Mouse (Mus musculus): ENCODE data around the gene Btnl2.

Btnl2 gene

GRCm38 (mm10) chr17:34354539-34354938, at the start of gene Btnl2:
Gene Btnl2 (plus strand): TSS chr17:34354822.
- DNase-seq (ENCODE audit: low read depth, low spot score) = no peak

GRCm38 (mm10) chr17:34305380-34306030, 49.1 kb upstream of the Btnl2 start, which contains the start of gene H2-Eb1:
Gene H2-Eb1 (plus strand): TSS chr17:34305867.
- DNase-seq (ENCODE audit: low read depth, low spot score) = peak; percentile 79

GRCm38 (mm10) chr17:34306407-34306806, 48.2 kb upstream of the Btnl2 start:
- DNase-seq (ENCODE audit: low read depth, low spot score) = no peak

- no peak for DNase-seq (ENCODE audit: low read depth, low spot score)
These were observed 47.4 kb upstream of the Btnl2 start for GRCm38 (mm10) chr17:34307216-34307615.

GRCm38 (mm10) chr17:34308161-34308560, 46.5 kb upstream of the Btnl2 start:
- no peak for DNase-seq (ENCODE audit: low read depth, low spot score)

GRCm38 (mm10) chr17:34309225-34309624, 45.4 kb upstream of the Btnl2 start:
- DNase-seq (ENCODE audit: low read depth, low spot score) = no peak

- DNase-seq (ENCODE audit: low read depth, low spot score) = peak; percentile 71
These were observed 44.8 kb upstream of the Btnl2 start for GRCm38 (mm10) chr17:34309683-34310385.

GRCm38 (mm10) chr17:34310526-34310925, 44.1 kb upstream of the Btnl2 start:
- peak; percentile 38 for DNase-seq (ENCODE audit: low read depth, low spot score)

GRCm38 (mm10) chr17:34312185-34312584, 42.4 kb upstream of the Btnl2 start:
- DNase-seq (ENCODE audit: low read depth, low spot score) = no peak

- peak; percentile 80 for DNase-seq (ENCODE audit: low read depth, low spot score)
These were observed 41.2 kb upstream of the Btnl2 start for GRCm38 (mm10) chr17:34313393-34313792.

GRCm38 (mm10) chr17:34314286-34314685, 40.3 kb upstream of the Btnl2 start:
- no peak for DNase-seq (ENCODE audit: low read depth, low spot score)

- DNase-seq (ENCODE audit: low read depth, low spot score) = no peak
These were observed 39.1 kb upstream of the Btnl2 start for GRCm38 (mm10) chr17:34315512-34315911.

GRCm38 (mm10) chr17:34316697-34317096, 37.9 kb upstream of the Btnl2 start:
- no peak for DNase-seq (ENCODE audit: low read depth, low spot score)

- DNase-seq (ENCODE audit: low read depth, low spot score) = no peak
These were observed 37.3 kb upstream of the Btnl2 start for GRCm38 (mm10) chr17:34317275-34317674.

GRCm38 (mm10) chr17:34325436-34325835, 29.2 kb upstream of the Btnl2 start, which contains the start of gene H2-Eb2:
Gene H2-Eb2 (plus strand): TSS chr17:34325665.
- peak; percentile 23 for DNase-seq (ENCODE audit: low read depth, low spot score)

- DNase-seq (ENCODE audit: low read depth, low spot score) = no peak
These were observed 28.2 kb upstream of the Btnl2 start for GRCm38 (mm10) chr17:34326373-34326772.

- DNase-seq (ENCODE audit: low read depth, low spot score) = no peak
These were observed 24.8 kb upstream of the Btnl2 start for GRCm38 (mm10) chr17:34329807-34330206.

GRCm38 (mm10) chr17:34331200-34331599, 23.4 kb upstream of the Btnl2 start:
- DNase-seq (ENCODE audit: low read depth, low spot score) = no peak

GRCm38 (mm10) chr17:34340619-34341402, 13.8 kb upstream of the Btnl2 start:
- peak; percentile 77 for DNase-seq (ENCODE audit: low read depth, low spot score)

- no peak for DNase-seq (ENCODE audit: low read depth, low spot score)
These were observed 9.7 kb upstream of the Btnl2 start for GRCm38 (mm10) chr17:34344882-34345281.

GRCm38 (mm10) chr17:34345486-34345885, 9.1 kb upstream of the Btnl2 start:
- no peak for DNase-seq (ENCODE audit: low read depth, low spot score)

GRCm38 (mm10) chr17:34346041-34346440, 8.6 kb upstream of the Btnl2 start:
- DNase-seq (ENCODE audit: low read depth, low spot score) = no peak
